Mouse (Mus musculus) layer of hippocampus, adult 18-20 months (tissue): ENCODE measurements around the gene Fpr2. TPM values are rescaled to one million over a fixed set of nuclear protein-coding genes. Genes with fewer than 3 reads are reported as not detected.
"Not testable (repeated sequence)": the region's sequence is repeated elsewhere in the genome, so short reads cannot be mapped to it uniquely, and the experiment has no call there.

Experiments used
- DNase-seq, 2 experiments: peaks; one replicate each; pipeline ENCODE4 v3.0.0; 2022; ENCODE audit warnings: low spot score in 2 of 2
- total RNA-seq, 2 experiments: library from RNA; stranded (reverse); gene quantifications; 2 replicates each; pipeline ENCODE4 v1.2.3; 2021

Fpr2 gene
- total RNA-seq, 2 experiments from 2014 or later: not detected

- DNase-seq: no peak
Measured at GRCm38 (mm10) chr17:17882672-17883071, 5.0 kb upstream of the Fpr2 start.

- DNase-seq: no peak
Measured at GRCm38 (mm10) chr17:17883840-17884239, 3.8 kb upstream of the Fpr2 start, which contains the start of gene Fpr1. Gene Fpr1 (minus strand): TSS chr17:17883940.

GRCm38 (mm10) chr17:17889732-17890425 is 2.3 kb downstream of the Fpr2 start:
- DNase-seq: no peak

- peak; percentile 3 to 63 for DNase-seq
Measured at GRCm38 (mm10) chr17:17896039-17896438, 8.4 kb downstream of the Fpr2 start.

- DNase-seq: peak in 1 of 2 experiments; percentile 25
Measured at GRCm38 (mm10) chr17:17899268-17899667, 11.6 kb downstream of the Fpr2 start.

GRCm38 (mm10) chr17:17900768-17901167 is 13.1 kb downstream of the Fpr2 start:
- no peak for DNase-seq

GRCm38 (mm10) chr17:17909636-17910421 is 22.2 kb downstream of the Fpr2 start:
- peak; percentile 80 to 82 for DNase-seq

GRCm38 (mm10) chr17:17912618-17913017 is 25.0 kb downstream of the Fpr2 start:
- not testable (repeated sequence) for DNase-seq

- DNase-seq: no peak
Measured at GRCm38 (mm10) chr17:17917376-17917775, 29.8 kb downstream of the Fpr2 start.

- no peak for DNase-seq
Measured at GRCm38 (mm10) chr17:17917782-17918181, 30.2 kb downstream of the Fpr2 start.

Other genes starting within 250 kb of the Fpr2 start
- gene Vmn2r90, start 184.1 kb upstream of the Fpr2 start, total RNA-seq: not detected
- 10 to 100 TPM; 64.4 to 80.9 TPM for gene Spaca6, start 60.7 kb upstream of the Fpr2 start, total RNA-seq
- under 1 TPM; 0.20 to 0.67 TPM for gene Has1, start 32.6 kb upstream of the Fpr2 start, total RNA-seq
- gene Fpr1, start 3.9 kb upstream of the Fpr2 start, total RNA-seq: not detected
- gene Fpr3, start within 50 bp of the Fpr2 start, total RNA-seq: not detected
- not detected for gene Fpr-rs4, start 133.9 kb downstream of the Fpr2 start, total RNA-seq
- under 1 TPM in 1 of 2 experiments, not detected in 1; 0.05 TPM for gene Vmn2r124, start 161.6 kb downstream of the Fpr2 start, total RNA-seq
- gene Vmn2r91, start 197.2 kb downstream of the Fpr2 start, total RNA-seq: not detected